Mouse (Mus musculus): ENCODE data around the gene Nfe2l1.
A peak's percentile ranks its signal among the peaks of the same experiment; 100 is the strongest.
"Not testable (repeated sequence)": the region's sequence is repeated elsewhere in the genome, so short reads cannot be mapped to it uniquely, and the experiment has no call there.

Nfe2l1 gene

GRCm38 (mm10) chr11:96860564-96860963 is 30.8 kb upstream of the Nfe2l1 start:
- no peaks in the 10 kb centered on the region for H3K27me3 ChIP-seq (ENCODE audit: control insufficient read depth, insufficient read depth, low read length, poor library complexity, severe bottlenecking)
- peak; percentile 89 for DNase-seq (ENCODE audit: low read depth, low spot score)
- no peaks in the 10 kb centered on the region for H3K36me3 ChIP-seq (ENCODE audit: control insufficient read depth, insufficient read depth, low read length, poor library complexity, severe bottlenecking)

DNA sequence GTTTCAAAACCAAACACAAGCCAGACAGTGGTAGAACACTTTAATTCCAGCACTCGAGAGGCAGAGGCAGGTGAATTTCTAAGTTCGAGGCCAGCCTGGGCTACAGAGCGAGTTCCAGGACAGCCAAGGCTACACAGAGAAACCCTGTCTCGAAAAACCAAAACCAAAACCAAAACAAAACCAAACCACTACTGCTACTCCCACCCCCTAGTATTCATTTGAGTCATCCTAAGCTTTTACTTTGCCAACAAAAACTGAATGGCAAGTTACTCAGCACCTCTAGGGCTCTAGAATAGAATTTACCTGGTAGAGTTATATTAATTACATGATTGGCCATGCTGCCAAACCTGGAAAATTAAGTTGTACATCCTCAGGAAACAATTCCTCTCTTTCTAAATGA is 29.9 kb upstream of the Nfe2l1 start:
- DNase-seq (ENCODE audit: low read depth, low spot score) = no peak

DNA sequence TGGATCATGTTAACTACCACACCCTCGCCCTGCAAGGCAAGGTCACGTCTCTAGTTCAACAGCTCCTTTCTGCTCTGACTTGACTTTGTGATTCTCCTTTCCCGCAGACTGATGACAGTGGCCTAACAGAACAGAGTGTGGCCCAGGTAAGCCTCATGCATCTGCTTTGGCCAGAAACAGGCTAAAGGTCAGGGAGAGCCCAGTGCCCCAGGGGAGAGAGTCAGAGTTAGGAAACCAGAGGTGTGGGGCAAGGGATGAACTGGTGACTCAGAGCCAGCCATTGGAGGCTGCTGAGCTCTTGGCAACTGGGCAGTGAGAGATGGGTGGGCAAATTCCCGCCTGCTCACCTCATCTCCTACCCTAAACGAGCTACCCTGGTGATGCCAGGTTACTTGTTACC is 27.7 kb upstream of the Nfe2l1 start:
- no peaks in the 10 kb centered on the region for H3K27me3 ChIP-seq (ENCODE audit: control insufficient read depth, insufficient read depth, low read length, poor library complexity, severe bottlenecking)
- H3K36me3 ChIP-seq (ENCODE audit: control insufficient read depth, insufficient read depth, low read length, poor library complexity, severe bottlenecking) = no peaks in the 10 kb centered on the region
- no peak for DNase-seq (ENCODE audit: low read depth, low spot score)

More for the DNA sequence above, 29.9 kb upstream of the Nfe2l1 start:
- Histone ChIP-seq H3K36me3 (ENCODE audit: control insufficient read depth, insufficient read depth, low read length, poor library complexity, severe bottlenecking) (no peaks in the 10 kb centered on the region), H3K27me3 (ENCODE audit: control insufficient read depth, insufficient read depth, low read length, poor library complexity, severe bottlenecking) (no peaks in the 10 kb centered on the region)

DNA sequence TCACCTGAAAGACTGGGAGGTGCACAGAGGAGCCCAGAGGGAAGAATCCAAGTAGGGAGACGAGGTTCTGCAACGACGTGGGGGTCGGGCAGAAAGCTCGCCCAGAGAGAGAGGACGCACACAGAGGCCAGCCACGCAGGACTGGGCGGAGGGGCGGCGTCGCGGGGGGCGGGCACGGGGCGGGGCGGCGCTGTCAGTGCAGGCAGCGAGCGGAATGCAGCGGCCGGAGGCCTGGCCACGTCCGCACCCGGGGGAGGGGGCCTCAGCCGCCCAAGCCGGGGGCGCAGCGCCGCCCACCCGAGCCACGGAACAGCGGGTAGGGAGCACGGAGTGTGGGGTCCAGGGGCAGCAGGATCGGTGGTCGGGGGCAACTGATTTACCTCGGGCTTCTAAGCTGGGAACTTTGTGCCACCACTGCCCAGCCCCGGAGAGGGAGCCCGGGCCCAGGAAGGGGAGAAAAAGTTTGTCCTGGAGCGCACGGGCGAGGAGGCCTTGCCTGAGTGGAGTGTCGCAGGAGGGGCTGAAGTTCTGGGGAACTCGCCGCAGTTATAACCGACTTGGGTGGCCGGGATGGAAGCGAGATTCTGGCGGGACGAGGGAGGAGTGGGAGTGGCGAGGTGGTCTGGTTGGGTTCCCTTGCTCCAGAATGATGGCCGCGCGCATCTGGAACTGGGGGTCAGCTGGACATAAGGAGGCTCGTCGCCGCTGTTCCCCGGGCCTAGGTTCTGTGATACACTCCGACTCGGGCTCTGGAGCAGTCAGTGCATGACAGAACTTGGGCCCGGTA is 20.1 kb upstream of the Nfe2l1 start, which contains the start of gene Copz2:
Gene Copz2 (plus strand): TSS at position 190 of the 787 bp plus-strand sequence.
- no peaks in the 10 kb centered on the region for H3K36me3 ChIP-seq (ENCODE audit: control insufficient read depth, insufficient read depth, low read length, poor library complexity, severe bottlenecking)
- no peak for DNase-seq (ENCODE audit: low read depth, low spot score)
- no peaks in the 10 kb centered on the region; the same call in 1 of the 2 replicates for H3K27me3 ChIP-seq (ENCODE audit: control insufficient read depth, insufficient read depth, low read length, poor library complexity, severe bottlenecking)

DNA sequence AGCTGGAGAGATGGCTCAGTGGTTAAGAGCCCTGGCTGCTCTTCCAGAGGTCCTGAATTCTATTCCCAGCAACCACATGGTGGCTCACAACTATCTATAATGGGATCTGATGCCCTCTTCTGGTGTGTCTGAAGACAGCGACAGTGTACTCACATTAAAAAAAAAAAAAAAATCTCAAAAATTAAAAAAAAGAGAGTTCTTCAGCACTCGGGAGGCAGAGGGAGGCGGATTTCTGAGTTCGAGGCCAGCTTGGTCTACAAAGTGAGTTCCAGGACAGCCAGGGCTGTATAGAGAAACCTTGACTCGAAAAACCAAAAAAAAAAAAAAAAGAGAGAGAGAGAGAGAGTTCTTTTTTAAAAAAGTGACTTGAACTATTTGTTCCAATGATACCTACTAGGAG is 19.4 kb upstream of the Nfe2l1 start:
- not testable (repeated sequence) for H3K27me3 ChIP-seq (ENCODE audit: control insufficient read depth, insufficient read depth, low read length, poor library complexity, severe bottlenecking); H3K36me3 ChIP-seq (ENCODE audit: control insufficient read depth, insufficient read depth, low read length, poor library complexity, severe bottlenecking); DNase-seq (ENCODE audit: low read depth, low spot score)

DNA sequence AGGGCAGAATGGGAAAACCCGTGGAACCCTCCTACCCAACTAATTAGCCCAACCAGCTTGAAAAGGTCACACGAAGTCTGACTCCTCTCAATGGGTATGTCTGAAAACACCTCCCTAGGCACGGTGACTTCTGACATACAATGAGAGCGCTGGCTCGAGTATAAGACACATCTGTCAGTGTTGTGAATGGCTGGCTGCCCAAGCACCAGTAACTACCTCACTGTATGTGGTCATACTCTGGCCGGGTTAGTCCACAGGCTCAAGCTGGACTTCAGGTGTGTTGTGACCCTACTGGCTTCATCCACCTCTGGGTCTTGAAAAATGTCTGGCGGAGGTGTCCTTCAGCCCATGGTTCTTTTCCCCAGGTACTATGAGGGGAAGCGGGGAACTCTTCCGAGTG is 18.9 kb upstream of the Nfe2l1 start:
- DNase-seq (ENCODE audit: low read depth, low spot score) = no peak
- Histone ChIP-seq H3K27me3 (ENCODE audit: control insufficient read depth, insufficient read depth, low read length, poor library complexity, severe bottlenecking) (no peaks in the 10 kb centered on the region; the same call in 1 of the 2 replicates), H3K36me3 (ENCODE audit: control insufficient read depth, insufficient read depth, low read length, poor library complexity, severe bottlenecking) (no peaks in the 10 kb centered on the region)

DNA sequence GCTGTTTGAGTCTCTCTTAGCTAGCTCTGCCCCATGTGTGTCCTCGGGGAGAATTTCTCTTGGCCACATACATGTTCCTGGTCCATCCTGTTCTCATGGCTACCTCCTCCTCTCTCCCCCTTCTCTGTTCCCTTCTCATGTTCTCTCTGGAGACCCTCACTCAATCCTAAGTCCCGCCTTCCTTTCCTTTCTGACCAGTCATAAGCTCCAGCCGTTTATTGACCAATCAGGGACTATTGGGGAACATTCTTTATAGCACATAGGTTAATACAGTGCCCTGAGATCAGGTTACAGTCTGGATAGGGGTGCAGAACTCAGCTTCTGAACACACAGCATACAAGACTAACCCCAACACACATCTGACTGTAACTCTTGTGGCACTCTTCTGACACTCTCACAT is 17.5 kb upstream of the Nfe2l1 start:
- Histone ChIP-seq H3K36me3 (ENCODE audit: control insufficient read depth, insufficient read depth, low read length, poor library complexity, severe bottlenecking) (no peaks in the 10 kb centered on the region), H3K27me3 (ENCODE audit: control insufficient read depth, insufficient read depth, low read length, poor library complexity, severe bottlenecking) (no peaks in the 10 kb centered on the region; the same call in 1 of the 2 replicates)
- no peak for DNase-seq (ENCODE audit: low read depth, low spot score)

- Histone ChIP-seq H3K27me3 (ENCODE audit: control insufficient read depth, insufficient read depth, low read length, poor library complexity, severe bottlenecking) (no peaks in the 10 kb centered on the region; the same call in 1 of the 2 replicates), H3K36me3 (ENCODE audit: control insufficient read depth, insufficient read depth, low read length, poor library complexity, severe bottlenecking) (no peaks in the 10 kb centered on the region)
- no peak for DNase-seq (ENCODE audit: low read depth, low spot score)
Observed at GRCm38 (mm10) chr11:96843627-96844026, 13.9 kb upstream of the Nfe2l1 start.

GRCm38 (mm10) chr11:96840290-96840689 is 10.5 kb upstream of the Nfe2l1 start:
- Histone ChIP-seq H3K27me3 (ENCODE audit: control insufficient read depth, insufficient read depth, low read length, poor library complexity, severe bottlenecking) (no peaks in the 10 kb centered on the region; the same call in 1 of the 2 replicates), H3K36me3 (ENCODE audit: control insufficient read depth, insufficient read depth, low read length, poor library complexity, severe bottlenecking) (no peaks in the 10 kb centered on the region)
- DNase-seq (ENCODE audit: low read depth, low spot score) = no peak

GRCm38 (mm10) chr11:96839877-96840276 is 10.1 kb upstream of the Nfe2l1 start:
- Histone ChIP-seq H3K27me3 (ENCODE audit: control insufficient read depth, insufficient read depth, low read length, poor library complexity, severe bottlenecking) (no peaks in the 10 kb centered on the region), H3K36me3 (ENCODE audit: control insufficient read depth, insufficient read depth, low read length, poor library complexity, severe bottlenecking) (no peaks in the 10 kb centered on the region)
- no peak for DNase-seq (ENCODE audit: low read depth, low spot score)

GRCm38 (mm10) chr11:96839428-96839827 is 9.7 kb upstream of the Nfe2l1 start:
- Histone ChIP-seq H3K27me3 (ENCODE audit: control insufficient read depth, insufficient read depth, low read length, poor library complexity, severe bottlenecking) (no peaks in the 10 kb centered on the region), H3K36me3 (ENCODE audit: control insufficient read depth, insufficient read depth, low read length, poor library complexity, severe bottlenecking) (no peaks in the 10 kb centered on the region)
- no peak for DNase-seq (ENCODE audit: low read depth, low spot score)

DNA sequence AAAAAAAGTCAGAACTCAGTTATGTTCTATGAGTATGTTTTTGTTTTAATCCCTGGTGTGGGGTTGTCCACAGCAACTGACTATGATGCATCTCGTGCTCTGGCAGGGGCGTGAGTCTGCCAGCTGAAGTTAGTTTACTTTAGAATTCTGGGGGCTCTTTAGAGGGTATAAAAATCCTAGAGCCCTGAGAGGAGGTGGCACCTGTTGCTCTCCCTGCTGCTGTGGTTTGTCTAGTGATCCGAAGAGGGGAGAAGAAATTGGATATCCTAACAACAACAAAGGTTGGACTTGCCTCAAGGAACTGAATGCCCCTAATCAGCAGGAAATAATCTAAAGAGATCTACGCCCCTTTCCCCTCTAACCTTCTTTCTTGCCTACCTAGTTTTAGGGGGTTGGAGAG is 8.6 kb upstream of the Nfe2l1 start:
- no peak for DNase-seq (ENCODE audit: low read depth, low spot score)
- Histone ChIP-seq H3K36me3 (ENCODE audit: control insufficient read depth, insufficient read depth, low read length, poor library complexity, severe bottlenecking) (no peaks in the 10 kb centered on the region), H3K27me3 (ENCODE audit: control insufficient read depth, insufficient read depth, low read length, poor library complexity, severe bottlenecking) (no peaks in the 10 kb centered on the region; the same call in 1 of the 2 replicates)

- DNase-seq (ENCODE audit: low read depth, low spot score) = peak; percentile 44
- H3K36me3 ChIP-seq (ENCODE audit: control insufficient read depth, insufficient read depth, low read length, poor library complexity, severe bottlenecking) = no peaks in the 10 kb centered on the region
- H3K27me3 ChIP-seq (ENCODE audit: control insufficient read depth, insufficient read depth, low read length, poor library complexity, severe bottlenecking) = no peaks in the 10 kb centered on the region; the same call in 1 of the 2 replicates
Observed at GRCm38 (mm10) chr11:96837298-96837697, 7.5 kb upstream of the Nfe2l1 start.

GRCm38 (mm10) chr11:96834127-96834526 is 4.4 kb upstream of the Nfe2l1 start:
- Histone ChIP-seq H3K27me3 (ENCODE audit: control insufficient read depth, insufficient read depth, low read length, poor library complexity, severe bottlenecking) (no peaks in the 10 kb centered on the region; the same call in 1 of the 2 replicates), H3K36me3 (ENCODE audit: control insufficient read depth, insufficient read depth, low read length, poor library complexity, severe bottlenecking) (no peaks in the 10 kb centered on the region)
- no peak for DNase-seq (ENCODE audit: low read depth, low spot score)

GRCm38 (mm10) chr11:96832973-96833372 is 3.2 kb upstream of the Nfe2l1 start:
- no peak for DNase-seq (ENCODE audit: low read depth, low spot score)
- no peaks in the 10 kb centered on the region for H3K36me3 ChIP-seq (ENCODE audit: control insufficient read depth, insufficient read depth, low read length, poor library complexity, severe bottlenecking)
- H3K27me3 ChIP-seq (ENCODE audit: control insufficient read depth, insufficient read depth, low read length, poor library complexity, severe bottlenecking) = no peaks in the 10 kb centered on the region; the same call in 1 of the 2 replicates
